Mouse (Mus musculus): ENCODE measurements at regions not wholly inside any gene's neighbourhood (a gene's known extent, or its start where the extent isn't known, plus 50 kb on each side); places are given as distances from the start of the nearest gene placed in this dataset.

DNA sequence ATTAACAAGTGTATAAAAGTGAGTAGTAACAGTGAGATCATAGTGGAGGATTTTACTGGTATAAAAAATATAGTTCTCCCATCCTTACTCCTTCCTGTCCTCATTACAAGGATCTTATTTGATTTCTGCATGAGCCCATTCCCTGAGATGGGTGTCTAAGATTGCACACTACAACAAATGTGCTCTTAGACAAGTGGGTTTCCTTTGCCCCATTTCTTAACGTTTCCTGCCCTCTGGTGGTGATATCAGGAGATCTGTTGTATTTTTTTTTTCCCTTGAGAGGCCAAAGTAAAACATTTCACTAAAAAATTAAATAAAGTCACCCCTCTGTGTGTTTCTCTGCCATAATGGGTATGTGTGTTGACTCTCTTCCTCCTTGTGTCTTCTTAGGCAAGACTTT, 105.1 kb downstream of the Ifng start:
- TF ChIP-seq CTCF (IDR thresholded peaks at IDR 0.05; ENCODE audit: low read depth, low read length) (no peak), TAL1 (conservative IDR thresholded peaks at IDR 0.05; ENCODE audit: low read depth, low read length) (no peak), POLR2AphosphoS5 (IDR thresholded peaks at IDR 0.05; ENCODE audit: insufficient replicate concordance, low read depth, low read length) (no peak)

Data from G1E (cell line).